Mouse (Mus musculus) myocyte (in vitro differentiated cells): Measurements from ENCODE around the gene Hook2. TPM values are rescaled to one million over a fixed set of nuclear protein-coding genes. Genes with fewer than 3 reads are reported as not detected.

ENCODE experiments used
- H3K27me3 ChIP-seq: one replicate; pipeline ENCODE4 v1.6.1; 2011; ENCODE audit not compliant: control insufficient read depth, insufficient read depth, insufficient read length
- H3K36me3 ChIP-seq: one replicate; pipeline ENCODE4 v1.6.1; 2011; ENCODE audit not compliant: control insufficient read depth, insufficient read depth
- H3K4me2 ChIP-seq: one replicate; pipeline ENCODE4 v1.6.1; 2011; ENCODE audit warnings: low read depth, control low read depth
- H3K4me3 ChIP-seq: one replicate; pipeline ENCODE4 v1.5.1; 2011; ENCODE audit warnings: mild to moderate bottlenecking, control low read depth, moderate library complexity
- H3K79me2 ChIP-seq: one replicate; pipeline ENCODE4 v1.6.1; 2011; ENCODE audit not compliant: control insufficient read depth, insufficient read depth
- H3ac ChIP-seq: one replicate; pipeline ENCODE4 v1.6.1; 2011; ENCODE audit not compliant: control insufficient read depth, insufficient read length
- CEBPB ChIP-seq: IDR thresholded peaks from 2 replicates; pipeline ENCODE4 v1.6.1; 2011; ENCODE audit warnings: mild to moderate bottlenecking, moderate library complexity; ENCODE audit not compliant: poor library complexity, insufficient read depth, severe bottlenecking
- E2F4 ChIP-seq: IDR thresholded peaks from one replicate; pipeline ENCODE4 v1.6.1; 2011; ENCODE audit warnings: mild to moderate bottlenecking, control low read depth, moderate library complexity; ENCODE audit not compliant: insufficient read depth
- MAX ChIP-seq: IDR thresholded peaks from one replicate; pipeline ENCODE4 v1.6.1; 2011; ENCODE audit warnings: low read depth, mild to moderate bottlenecking, control low read depth
- MYOD1 ChIP-seq, 3 experiments: IDR thresholded peaks; one replicate each; pipeline ENCODE4 v1.6.1; 2011; ENCODE audit warnings: control low read depth in 2 of 3, low read depth in 2 of 3, mild to moderate bottlenecking in 2 of 3, moderate library complexity in 1 of 3; ENCODE audit not compliant: insufficient read length in 2 of 3, control insufficient read depth in 1 of 3
- MYOG ChIP-seq, 3 experiments: IDR thresholded peaks; one replicate each; pipeline ENCODE4 v1.6.1; 2011; ENCODE audit warnings: control low read depth in 2 of 3, low read depth in 2 of 3, mild to moderate bottlenecking in 2 of 3; ENCODE audit not compliant: insufficient read length in 2 of 3, control insufficient read depth in 1 of 3, insufficient read depth in 1 of 3
- POLR2A ChIP-seq: IDR thresholded peaks from one replicate; pipeline ENCODE4 v1.6.1; 2011; ENCODE audit warnings: low read depth, mild to moderate bottlenecking, control low read depth, moderate library complexity; ENCODE audit not compliant: insufficient read length
- POLR2AphosphoS2 ChIP-seq: IDR thresholded peaks from one replicate; pipeline ENCODE4 v1.6.1; 2011; ENCODE audit warnings: low read depth, control low read depth; ENCODE audit not compliant: insufficient read length
- REST ChIP-seq: IDR thresholded peaks from one replicate; pipeline ENCODE4 v1.6.1; 2011; ENCODE audit warnings: mild to moderate bottlenecking, control low read depth, moderate library complexity; ENCODE audit not compliant: insufficient read depth, insufficient read length
- SRF ChIP-seq: IDR thresholded peaks from one replicate; pipeline ENCODE4 v1.6.1; 2011; ENCODE audit warnings: low read depth; ENCODE audit not compliant: control insufficient read depth, insufficient read length
- TCF12 ChIP-seq: IDR thresholded peaks from one replicate; pipeline ENCODE4 v1.6.1; 2011; ENCODE audit warnings: mild to moderate bottlenecking, control low read depth; ENCODE audit not compliant: poor library complexity, insufficient read depth, severe bottlenecking
- TCF3 ChIP-seq: IDR thresholded peaks from one replicate; pipeline ENCODE4 v1.6.1; 2011; ENCODE audit warnings: low read depth, control low read depth; ENCODE audit not compliant: insufficient read length
- USF1 ChIP-seq: IDR thresholded peaks from one replicate; pipeline ENCODE4 v1.6.1; 2011; ENCODE audit warnings: low read depth, mild to moderate bottlenecking, control low read depth, moderate library complexity
- polyA plus RNA-seq: library from polyadenylated mRNA; unstranded; fragments of >200 nt; fragmentation: generic; extraction: Trizol; gene quantifications from one replicate; pipeline ENCODE4 v1.2.1, GENCODE M21; 2012; ENCODE audit warnings: missing spikeins

Hook2 gene
- polyA plus RNA-seq, 1 experiment: 9.3 TPM

DNA sequence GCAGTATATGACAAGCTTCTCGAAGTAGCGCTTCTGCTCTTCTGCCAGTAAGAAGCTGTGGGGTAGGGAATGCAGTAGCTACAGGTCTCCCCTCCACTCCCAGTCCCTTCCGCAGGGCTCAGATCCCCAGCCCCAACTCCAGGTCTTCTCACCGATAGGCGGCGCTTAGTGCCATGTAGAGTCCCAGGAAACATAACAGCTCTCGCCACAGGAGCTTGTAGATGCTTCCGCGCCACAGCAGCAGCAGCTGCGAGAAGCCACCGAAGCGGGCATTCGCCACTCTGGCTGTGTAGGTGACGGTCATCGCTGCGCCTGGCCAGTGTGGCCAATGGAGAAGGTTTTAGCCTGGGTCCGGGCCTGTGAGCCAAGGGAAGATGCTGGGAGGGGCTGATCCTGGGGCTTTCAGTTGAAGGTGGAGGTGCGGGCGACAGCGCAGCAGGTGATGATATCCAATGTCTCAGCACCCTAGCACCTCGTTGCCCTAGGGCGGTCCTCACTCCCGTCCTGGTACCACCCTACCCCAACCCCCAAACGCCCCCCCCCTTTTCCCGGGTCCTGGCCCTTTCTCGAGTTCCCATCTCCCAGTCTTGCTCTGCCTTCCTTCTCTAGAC, 22.9 kb downstream of the Hook2 start:
- TF ChIP-seq SRF (no peak), MYOG (IDR thresholded peaks at IDR 0.05; ENCODE audit: control insufficient read depth in 1 of 3, insufficient read depth in 1 of 3, insufficient read length in 2 of 3, low read depth in 2 of 3) (peak in 1 of 3 experiments; percentile 16)
- H3K36me3 ChIP-seq: no peaks in the 10 kb centered on the region
- peak overlapping the region; percentile 38 for H3K4me2 ChIP-seq
- H3K4me3 ChIP-seq: no peak overlapping the region
- no peak overlapping the region for H3ac ChIP-seq
- peaks cover 14% of the 10 kb centered on the region for H3K27me3 ChIP-seq
- no peaks in the 10 kb centered on the region for H3K79me2 ChIP-seq

DNA sequence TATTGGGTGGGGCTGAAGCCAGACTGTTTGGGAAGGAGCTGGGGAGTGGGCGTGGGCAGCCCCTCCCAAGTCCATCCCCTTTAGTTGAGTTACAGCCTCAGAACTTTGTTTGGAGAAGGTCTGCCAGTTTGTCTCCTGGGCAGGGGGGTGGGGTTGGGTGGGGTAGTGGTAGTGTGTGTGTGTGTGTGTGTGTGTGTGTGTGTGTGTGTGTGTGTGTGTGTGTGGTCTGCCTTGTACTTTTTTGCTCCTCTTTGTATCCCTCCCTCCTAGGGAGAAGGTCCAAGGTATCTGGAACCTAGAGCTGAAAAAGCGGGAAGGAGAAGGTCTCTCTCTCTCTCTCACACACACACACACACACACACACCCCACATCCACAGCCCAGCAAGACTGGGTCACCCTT, 24.0 kb downstream of the Hook2 start, which contains the start of gene Best2:
Gene Best2 (minus strand): TSS at position 101 of the 400 bp plus-strand sequence.
- Histone ChIP-seq H3K4me2 (peak within 1 kb of the TSS; percentile 38), H3ac (no peak within 1 kb of the TSS), H3K79me2 (no peaks in the 10 kb centered on the region), H3K36me3 (peaks cover 3% of the 10 kb centered on the region), H3K4me3 (no peak within 1 kb of the TSS), H3K27me3 (peaks cover 14% of the 10 kb centered on the region)
- TF ChIP-seq MYOD1 (IDR thresholded peaks at IDR 0.05; ENCODE audit: control insufficient read depth in 1 of 3, insufficient read length in 2 of 3, low read depth in 2 of 3): no peak
- TF ChIP-seq POLR2A: no peak
- no peak for TF ChIP-seq REST
- TF ChIP-seq TCF12: no peak
- TF ChIP-seq TCF3: no peak
- no peak for TF ChIP-seq E2F4
- TF ChIP-seq POLR2AphosphoS2: no peak
- TF ChIP-seq MAX: no peak

DNA sequence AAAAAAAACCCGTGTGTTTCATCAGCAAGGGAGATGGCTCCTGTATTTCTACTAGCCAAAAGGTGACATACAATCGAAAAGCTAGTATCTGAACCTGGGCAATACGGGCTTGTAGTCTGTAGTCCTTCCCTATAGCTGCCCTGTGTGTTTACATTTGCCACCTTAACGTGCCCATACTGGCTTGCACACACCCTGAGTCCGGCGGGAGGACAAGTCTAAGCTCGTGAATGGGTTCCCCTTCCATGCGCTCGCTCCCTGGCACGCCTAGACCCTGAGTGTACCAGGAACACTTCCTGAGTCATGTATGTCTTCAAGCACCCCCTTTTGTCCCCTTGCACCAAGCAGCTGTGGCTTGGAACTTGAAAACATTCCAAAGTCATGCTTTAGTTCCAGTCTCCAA, 26.3 kb downstream of the Hook2 start:
- Histone ChIP-seq H3K4me3 (no peak overlapping the region), H3K79me2 (peaks cover 3% of the 10 kb centered on the region), H3ac (no peak overlapping the region), H3K4me2 (no peak overlapping the region), H3K36me3 (peaks cover 3% of the 10 kb centered on the region), H3K27me3 (peaks cover 5% of the 10 kb centered on the region)
- TF ChIP-seq POLR2AphosphoS2: peak; percentile 36
- no peak for TF ChIP-seq MAX

DNA sequence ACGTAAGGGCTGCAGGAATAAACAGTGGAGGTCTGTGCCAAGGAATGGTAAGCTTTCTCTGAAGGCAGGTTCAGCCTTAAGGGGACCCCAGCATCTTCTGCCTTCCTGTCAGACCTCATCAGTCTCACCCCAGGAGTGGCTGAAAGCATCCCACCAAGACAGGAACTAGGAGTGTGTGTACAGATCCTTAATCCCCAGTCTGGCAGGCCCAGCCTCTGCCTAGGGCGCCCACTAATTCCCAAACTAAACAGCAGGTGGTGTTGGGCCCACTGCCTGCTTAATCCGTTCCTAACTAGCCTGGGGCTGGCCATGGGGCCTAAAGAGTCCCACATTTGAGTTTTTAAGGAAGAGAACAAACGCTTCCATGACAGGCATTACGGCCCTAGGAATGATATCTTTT, 26.8 kb downstream of the Hook2 start:
- no peak overlapping the region for H3K4me3 ChIP-seq
- TF ChIP-seq CEBPB: no peak
- H3K36me3 ChIP-seq: peaks cover 3% of the 10 kb centered on the region
- H3ac ChIP-seq: no peak overlapping the region
- H3K4me2 ChIP-seq: no peak overlapping the region
- peaks cover 8% of the 10 kb centered on the region for H3K79me2 ChIP-seq
- peaks cover 5% of the 10 kb centered on the region for H3K27me3 ChIP-seq

DNA sequence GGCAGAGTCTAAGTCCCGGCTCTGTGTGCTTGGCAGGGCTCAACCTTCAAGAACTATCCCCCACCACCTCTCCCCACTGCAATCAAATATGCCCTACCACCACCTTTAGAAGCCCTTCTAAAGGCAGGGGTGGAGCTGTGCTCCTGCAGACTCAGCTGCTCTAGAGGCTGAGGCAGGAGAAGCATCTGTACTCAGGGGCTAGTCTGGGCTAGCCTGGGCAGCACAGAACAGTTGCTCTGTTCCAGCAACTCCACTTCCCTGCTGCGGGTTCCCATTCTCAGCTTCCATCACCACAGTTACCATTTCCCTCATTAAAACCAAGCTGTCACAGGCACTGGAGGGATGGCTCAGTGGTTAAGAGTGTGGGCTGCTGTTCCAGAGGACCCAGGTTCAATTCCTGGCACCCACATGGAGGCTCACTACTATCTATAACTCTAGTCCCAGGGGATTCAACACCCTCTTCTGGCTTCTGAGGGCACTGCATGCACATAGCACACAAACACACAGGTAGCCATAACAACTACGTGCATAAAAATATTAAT, 31.2 kb downstream of the Hook2 start:
- H3K4me2 ChIP-seq: no peak overlapping the region
- H3K4me3 ChIP-seq: no peak overlapping the region
- H3ac ChIP-seq: no peak overlapping the region
- TF ChIP-seq USF1: no peak
- TF ChIP-seq CEBPB: no peak
- no peak for TF ChIP-seq MYOG (IDR thresholded peaks at IDR 0.05; ENCODE audit: control insufficient read depth in 1 of 3, insufficient read depth in 1 of 3, insufficient read length in 2 of 3, low read depth in 2 of 3)
- no peak for TF ChIP-seq POLR2A
- no peak for TF ChIP-seq MAX
- no peak for TF ChIP-seq TCF3
- no peak for TF ChIP-seq E2F4
- no peak for TF ChIP-seq POLR2AphosphoS2
- no peak for TF ChIP-seq REST
- TF ChIP-seq SRF: no peak
- no peak for TF ChIP-seq MYOD1 (IDR thresholded peaks at IDR 0.05; ENCODE audit: control insufficient read depth in 1 of 3, insufficient read length in 2 of 3, low read depth in 2 of 3)
- H3K36me3 ChIP-seq: peaks cover 3% of the 10 kb centered on the region
- H3K27me3 ChIP-seq: no peaks in the 10 kb centered on the region
- H3K79me2 ChIP-seq: peaks cover 22% of the 10 kb centered on the region

DNA sequence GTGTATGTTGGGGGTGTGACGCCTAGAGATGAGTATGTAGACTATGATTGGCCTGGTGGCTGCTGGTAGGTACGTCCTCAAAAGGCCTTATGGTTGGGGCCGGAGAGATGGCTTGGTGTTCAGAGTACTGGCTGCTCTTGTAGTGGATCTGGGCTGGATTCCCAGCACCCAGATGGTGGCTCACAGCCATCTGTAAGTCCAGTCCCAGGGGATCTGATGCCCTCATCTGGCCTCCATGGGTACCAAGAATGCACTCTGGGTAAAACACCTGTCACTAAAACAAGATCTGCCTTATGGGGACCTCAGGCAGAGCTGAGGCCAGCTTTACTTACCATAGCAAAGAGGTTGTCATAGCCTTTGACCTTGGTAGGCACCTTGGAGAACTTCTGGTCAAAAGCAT, 33.4 kb downstream of the Hook2 start:
- H3K27me3 ChIP-seq: no peaks in the 10 kb centered on the region
- peaks cover 3% of the 10 kb centered on the region for H3K36me3 ChIP-seq
- TF ChIP-seq POLR2A: no peak
- TF ChIP-seq USF1: no peak
- TF ChIP-seq REST: no peak
- no peak for TF ChIP-seq E2F4
- TF ChIP-seq POLR2AphosphoS2: no peak
- TF ChIP-seq TCF3: no peak
- no peak for TF ChIP-seq MYOG (IDR thresholded peaks at IDR 0.05; ENCODE audit: control insufficient read depth in 1 of 3, insufficient read depth in 1 of 3, insufficient read length in 2 of 3, low read depth in 2 of 3)
- TF ChIP-seq MYOD1 (IDR thresholded peaks at IDR 0.05; ENCODE audit: control insufficient read depth in 1 of 3, insufficient read length in 2 of 3, low read depth in 2 of 3): no peak
- no peak for TF ChIP-seq MAX
- TF ChIP-seq SRF: no peak
- TF ChIP-seq TCF12: no peak
- no peak for TF ChIP-seq CEBPB
- H3ac ChIP-seq: no peak overlapping the region
- H3K4me2 ChIP-seq: peak overlapping the region; percentile 99
- peaks cover 44% of the 10 kb centered on the region for H3K79me2 ChIP-seq
- H3K4me3 ChIP-seq: peak overlapping the region; percentile 99
